Mouse (Mus musculus) urinary bladder, postnatal 10 days (tissue): ENCODE data around the gene Cbx3.

Source experiments
- DNase-seq: peaks from one replicate; pipeline ENCODE4 v3.0.0; 2022; ENCODE audit warnings: low spot score

Gene Cbx3

DNA sequence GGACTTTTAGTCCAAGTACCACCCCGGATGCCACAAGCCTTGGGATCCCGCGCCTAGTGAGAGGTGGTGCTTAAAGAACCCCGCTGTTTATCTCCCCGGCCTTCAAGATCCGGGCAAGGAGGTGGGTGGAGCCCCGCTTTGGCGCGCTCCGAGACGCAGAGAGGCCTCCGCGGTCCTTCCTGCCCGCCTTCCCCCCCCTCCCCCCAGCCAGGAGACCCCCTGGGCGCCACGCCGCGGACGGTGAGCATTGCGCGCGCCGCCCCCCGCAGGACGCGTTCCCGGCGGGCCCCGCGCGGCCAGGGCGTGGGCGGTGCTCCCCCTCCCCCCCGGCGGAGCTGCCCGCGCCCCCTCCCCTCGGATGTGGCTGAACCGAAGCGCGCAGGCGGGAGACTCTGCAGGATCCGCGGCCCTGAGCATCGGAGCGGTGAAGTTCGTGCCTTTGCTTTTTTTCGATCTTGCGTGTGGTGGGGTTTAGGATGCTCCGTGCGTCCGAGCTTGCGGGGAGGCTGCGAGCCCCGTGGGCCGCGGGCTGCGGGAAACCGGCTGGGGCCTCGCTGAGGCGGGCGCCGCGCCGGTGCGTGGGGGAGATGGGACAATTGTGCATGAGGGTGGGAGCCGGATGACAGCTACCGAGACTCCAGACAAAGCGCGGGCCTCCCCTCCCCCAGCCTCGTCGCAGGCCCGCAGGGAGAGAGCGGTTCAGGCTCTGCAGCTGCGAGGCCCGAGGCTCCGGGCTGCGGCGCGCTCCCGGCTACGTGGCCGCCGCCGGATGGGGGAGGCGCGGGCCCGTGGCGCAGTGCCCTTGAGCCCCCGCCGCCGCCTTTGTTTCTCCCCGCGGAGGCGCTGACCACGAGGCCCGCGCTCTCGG lies at the start of gene Cbx3:
Gene Cbx3, plus strand, starts transcription at position 50 of the 868 bp plus-strand sequence.
- DNase-seq: peak; percentile 35

DNA sequence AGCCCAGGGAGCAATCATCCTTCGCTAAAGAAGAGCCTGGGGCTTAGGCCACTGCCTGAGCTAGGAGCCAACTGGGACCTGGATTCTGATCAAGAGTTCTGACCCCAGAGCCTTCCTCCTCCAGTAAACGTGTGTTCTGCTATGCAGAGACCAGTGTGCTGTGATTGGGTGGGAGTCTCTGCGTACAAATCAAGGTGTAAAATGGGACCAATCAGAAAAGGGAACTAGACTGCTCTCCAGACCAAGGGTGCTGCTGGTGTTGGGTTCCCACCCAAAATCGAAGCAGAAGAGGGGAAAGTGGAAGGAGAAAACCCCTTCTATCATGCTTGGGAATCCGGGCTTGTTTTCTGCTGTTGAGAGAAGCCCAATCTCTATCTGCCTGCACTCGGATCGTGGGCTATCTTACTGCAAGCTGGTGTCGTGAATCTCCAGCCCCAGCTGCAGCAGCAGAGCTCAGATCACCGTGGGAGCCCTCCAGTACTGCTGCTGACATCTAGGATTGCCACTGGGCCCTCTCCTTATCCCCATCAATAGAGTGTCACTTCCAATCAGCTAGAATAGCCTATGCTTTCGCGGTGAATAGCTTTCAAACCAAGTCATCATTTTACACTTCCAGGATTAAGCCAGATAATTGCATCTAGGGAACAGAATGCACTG lies 46.6 kb upstream of the Cbx3 start:
- no peak for DNase-seq

DNA sequence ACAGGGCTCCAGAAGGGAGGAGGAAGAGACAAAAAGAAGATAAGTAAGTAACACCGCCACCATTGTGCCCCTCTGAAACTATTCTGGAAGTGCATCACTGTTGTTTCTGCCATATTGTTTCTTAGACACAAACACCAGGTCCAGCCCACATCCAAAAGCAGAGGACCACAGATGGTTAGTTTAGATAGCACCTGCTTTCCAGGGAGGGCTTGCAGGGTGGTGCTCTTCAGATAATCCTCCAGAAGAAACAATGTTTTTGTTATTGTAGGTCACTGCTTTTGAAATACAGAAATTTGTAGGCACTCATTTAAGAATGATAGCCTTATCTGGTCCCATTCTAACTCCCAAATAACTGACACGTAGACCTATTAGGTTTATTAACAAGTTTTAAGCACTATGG lies 45.6 kb upstream of the Cbx3 start:
- no peak for DNase-seq

DNA sequence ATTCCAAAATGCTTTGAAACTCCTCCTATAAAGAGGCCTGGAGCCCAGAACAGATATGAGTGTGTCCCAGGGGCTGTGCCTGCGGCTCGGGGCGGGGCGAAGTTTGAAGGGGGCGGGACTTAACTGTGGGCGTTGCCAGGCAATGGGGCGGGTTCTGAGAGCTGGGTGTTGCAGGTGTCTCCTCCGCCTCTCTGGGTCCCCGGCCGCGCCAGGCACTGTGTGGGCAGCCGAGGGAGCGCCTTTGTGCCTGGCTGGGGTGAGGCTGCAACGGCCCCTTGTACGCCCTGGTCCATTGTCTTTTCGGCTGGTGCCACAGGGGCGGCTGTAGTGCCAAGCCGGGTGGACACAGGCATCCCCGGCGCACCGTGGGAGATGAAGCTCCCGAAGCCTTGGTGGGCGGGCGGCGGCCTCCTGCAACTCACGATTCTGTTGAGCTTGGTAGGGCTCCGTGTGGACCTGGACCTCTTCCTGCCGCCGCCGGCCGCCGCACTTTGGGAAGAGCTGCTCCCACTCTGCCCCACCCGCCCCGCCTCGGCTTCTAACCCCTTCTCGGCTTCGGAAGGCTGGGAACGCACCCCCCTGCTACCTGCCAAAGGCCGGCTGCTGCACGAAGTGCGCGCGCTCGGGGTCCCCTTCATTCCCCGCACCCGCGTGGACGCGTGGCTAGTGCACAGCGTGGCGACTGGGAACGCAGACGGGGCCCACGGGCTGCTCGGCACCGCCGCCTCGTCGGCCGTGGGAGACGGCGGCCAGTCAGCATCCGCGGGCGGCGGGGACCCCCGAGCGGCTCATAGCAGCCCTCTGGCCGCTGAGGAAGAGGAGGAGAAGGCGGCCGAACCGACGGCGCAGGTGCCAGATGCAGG lies 37.4 kb upstream of the Cbx3 start, which contains the start of gene Nfe2l3:
Gene Nfe2l3, plus strand, starts transcription at position 136 of the 863 bp plus-strand sequence.
- DNase-seq: peak; percentile 21

DNA sequence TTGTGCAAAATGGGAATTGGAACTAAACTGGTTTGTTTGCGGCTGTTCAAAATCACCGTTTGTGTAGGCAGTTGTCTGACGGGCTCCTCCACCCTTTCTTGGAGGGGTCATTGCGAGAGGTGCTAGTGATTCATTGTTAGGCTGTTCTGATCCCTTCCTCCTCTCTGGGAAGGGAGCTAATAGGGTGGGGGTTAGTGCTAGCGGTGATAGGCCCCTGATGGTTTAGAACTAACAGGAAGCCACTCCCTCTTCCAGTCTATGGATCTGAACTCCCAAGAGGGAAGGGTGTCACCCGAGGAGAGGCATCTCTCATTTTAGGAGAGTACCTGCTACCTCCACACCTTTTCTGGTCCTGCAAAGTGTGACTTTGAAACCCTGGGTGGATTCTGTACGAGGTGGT lies 35.9 kb upstream of the Cbx3 start:
- DNase-seq: no peak

DNA sequence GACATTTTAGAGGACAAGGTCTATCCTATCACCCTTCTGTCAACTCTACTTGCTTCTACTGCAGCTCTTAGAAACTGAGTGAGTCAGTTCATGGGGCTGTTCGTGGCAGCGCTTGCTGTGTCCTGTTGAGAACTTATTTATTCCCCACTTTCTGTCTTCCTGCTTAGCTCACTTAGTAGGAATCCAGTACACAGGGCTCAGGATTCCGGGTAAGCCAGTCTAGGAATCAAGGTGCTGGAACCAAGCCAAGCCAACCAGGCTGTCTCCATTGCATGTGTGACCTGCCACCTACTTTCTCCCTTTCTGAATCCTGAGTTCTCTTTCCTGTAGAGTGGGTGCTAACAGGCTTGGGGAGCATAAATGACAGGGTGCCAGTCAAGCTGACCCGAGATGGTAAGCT lies 32.5 kb upstream of the Cbx3 start:
- DNase-seq: no peak

DNA sequence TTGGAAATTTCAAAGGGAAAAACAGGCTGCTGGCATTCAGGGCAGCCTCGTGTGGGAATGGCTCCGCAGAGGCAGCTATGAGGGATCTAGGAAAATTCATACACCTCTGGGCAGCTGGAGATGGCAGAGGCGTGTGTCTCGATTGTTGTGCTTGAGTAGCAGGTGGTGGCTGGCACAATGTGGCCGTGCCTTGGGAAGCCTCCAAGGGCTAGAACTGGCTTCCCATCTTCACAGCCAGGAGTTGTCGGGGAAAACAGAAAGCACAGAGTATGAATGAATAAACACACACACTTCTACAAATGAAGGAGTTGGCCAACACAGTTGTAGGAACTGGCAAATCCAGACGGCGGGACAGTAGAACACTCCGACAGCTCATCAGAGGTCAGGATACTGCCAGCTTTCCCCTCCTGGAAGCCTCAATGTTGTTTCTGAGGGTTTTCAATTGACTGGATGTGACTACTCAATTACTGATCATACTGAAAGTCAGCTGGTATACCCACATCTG lies 31.3 kb upstream of the Cbx3 start:
- no peak for DNase-seq

DNA sequence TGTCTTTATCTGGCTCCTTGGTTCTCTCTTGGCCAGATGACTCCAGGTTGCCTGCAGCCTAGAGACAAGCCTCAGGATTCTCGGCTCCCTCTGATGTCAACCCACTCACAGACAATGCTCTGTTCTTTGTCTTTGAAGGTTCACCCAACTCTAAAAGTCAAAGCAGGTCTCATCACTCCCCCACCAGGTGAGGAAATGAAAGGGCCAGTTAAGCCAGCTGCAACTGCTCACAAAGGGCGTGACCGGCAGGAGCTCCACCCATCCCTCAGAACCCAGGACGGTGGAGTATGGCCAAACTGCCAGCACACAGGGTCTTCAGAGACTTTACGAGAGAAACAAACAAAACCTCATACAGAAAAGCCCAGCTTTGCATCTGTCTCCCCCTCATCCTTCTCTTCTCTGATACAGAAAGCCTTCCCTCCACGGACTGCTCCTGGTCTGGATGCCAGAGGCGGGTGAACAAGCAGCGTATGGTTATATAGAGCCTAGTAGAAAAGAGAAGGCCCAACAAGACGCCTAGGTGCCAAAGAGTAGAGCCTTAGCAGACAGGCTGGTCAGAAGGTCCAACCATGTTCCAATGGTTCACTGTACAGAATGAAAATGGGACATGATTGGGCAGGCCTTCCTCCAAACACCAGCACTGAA lies 27.8 kb upstream of the Cbx3 start:
- DNase-seq: no peak

DNA sequence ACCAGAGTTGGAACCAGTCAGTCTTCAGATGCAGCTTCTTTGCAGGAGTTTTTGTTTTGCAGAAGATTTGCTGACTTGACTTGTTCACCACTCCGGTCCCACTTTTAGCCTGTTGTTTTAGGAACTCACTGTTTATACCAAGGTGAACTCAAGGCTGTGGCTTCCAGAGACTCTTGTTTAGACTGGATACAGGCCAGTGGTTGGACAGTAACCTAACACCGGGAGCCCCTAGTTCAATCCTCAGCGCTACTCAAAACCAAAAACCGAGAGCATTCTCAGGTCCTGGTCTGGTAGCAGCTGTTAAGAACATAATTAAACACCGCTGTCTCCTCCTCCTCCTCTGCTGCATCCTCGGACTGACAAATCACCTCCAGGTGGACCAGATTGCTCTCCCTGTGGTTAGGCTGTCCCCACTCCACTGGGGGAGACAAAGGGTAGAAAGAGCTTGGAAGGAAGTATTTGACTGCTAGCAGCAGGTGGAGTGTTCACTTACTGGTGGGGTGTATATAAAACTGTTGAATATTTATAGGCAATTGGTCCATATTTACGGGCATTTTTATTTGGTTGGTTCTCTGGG lies 17.1 kb upstream of the Cbx3 start:
- no peak for DNase-seq

DNA sequence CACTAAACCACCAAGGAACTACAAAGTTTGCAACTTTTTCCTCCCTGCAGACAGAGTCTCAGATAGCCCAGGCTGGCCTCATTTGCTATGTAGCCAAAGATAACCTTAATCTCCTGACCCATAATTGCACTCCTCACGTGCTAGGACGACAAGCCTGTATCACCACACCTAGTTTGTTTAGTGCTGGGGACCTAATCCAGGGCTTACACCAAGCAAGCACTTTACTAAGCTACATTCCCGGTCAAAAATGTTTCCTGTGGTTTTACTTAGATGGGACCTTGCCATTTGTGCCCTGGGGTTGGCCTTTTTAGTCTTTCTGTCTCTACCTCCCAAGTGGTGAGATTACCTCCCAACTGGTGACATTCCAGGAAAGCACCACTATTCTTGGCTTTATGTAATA lies 15.2 kb upstream of the Cbx3 start:
- DNase-seq: no peak

DNA sequence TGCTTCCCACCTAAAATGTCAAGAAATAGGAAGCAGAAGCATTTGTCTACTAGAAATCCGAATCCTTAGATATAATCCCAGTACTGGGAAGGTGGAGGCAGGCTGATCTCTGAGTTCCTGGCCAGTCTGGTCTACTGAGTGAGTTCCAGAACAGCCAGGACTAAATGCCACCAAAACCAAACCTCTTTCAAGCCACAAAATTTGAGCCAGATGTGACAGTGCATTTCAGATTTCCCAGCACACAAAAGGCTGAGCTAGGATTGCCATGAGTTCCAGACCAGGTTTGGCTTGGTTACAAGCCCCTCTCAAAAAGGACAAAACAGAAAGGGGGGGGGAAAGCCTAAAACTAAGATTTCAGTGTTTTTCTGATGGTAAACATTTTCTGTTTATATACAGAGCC lies 14.0 kb upstream of the Cbx3 start:
- DNase-seq: no peak

DNA sequence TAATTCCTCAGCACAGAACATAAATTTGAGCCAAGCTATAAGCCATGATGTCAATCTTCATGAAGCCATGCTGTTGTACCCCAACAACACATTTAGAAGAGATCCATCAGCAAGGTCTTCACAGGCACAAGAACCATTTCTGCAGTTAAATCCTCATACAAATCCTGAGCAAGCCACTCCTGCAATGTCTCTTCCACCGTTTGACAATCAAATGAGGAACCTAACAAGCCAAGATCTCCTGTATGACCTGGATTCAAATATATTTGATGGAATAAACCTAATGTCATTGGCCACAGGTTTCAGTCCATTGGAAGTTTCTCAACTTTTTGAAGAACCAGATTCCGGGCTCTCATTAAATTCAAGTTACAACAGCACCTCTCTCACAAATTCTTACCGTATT lies 12.9 kb upstream of the Cbx3 start:
- DNase-seq: no peak

DNA sequence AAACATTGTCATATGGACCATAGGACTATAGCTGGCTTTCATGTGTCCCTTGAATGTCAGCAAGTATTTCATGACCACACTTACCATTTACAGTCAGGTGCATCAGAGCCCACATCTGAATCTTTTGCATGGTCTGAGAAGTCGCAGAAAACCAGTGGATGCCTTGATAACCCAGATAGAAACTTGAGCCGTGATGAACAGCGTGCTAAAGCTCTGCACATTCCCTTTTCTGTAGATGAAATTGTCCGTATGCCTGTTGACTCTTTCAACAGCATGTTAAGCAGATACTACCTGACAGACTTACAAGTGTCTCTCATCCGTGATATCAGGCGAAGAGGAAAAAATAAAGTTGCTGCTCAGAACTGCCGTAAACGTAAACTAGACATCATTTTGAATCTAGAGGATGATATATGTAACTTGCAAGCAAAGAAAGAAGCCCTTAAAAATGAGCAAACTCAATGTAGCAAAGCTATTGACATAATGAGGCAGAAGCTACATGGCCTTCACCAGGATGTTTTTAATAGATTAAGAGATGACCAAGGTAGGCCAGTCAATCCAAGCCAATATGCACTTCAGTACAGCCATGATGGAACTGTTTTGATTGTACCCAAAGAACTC lies 12.3 kb upstream of the Cbx3 start:
- no peak for DNase-seq

DNA sequence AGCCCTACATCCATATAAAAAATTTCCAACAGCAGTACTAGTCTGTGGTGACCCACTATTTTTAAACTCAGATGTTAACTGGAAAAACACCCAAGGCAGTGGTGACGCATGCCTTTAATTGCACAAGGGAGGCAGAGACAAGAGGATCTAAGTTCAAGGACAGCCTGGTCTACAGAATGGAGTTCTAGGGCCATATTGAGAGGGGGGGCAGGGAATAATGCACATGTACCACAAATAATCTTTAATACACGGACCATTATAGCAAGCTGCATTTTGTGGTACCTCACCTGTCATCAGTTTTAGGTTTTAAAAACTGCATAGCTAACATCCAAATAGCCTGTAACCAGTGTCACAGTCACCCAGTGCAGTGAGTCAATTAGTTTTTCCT lies 11.2 kb upstream of the Cbx3 start:
- no peak for DNase-seq

DNA sequence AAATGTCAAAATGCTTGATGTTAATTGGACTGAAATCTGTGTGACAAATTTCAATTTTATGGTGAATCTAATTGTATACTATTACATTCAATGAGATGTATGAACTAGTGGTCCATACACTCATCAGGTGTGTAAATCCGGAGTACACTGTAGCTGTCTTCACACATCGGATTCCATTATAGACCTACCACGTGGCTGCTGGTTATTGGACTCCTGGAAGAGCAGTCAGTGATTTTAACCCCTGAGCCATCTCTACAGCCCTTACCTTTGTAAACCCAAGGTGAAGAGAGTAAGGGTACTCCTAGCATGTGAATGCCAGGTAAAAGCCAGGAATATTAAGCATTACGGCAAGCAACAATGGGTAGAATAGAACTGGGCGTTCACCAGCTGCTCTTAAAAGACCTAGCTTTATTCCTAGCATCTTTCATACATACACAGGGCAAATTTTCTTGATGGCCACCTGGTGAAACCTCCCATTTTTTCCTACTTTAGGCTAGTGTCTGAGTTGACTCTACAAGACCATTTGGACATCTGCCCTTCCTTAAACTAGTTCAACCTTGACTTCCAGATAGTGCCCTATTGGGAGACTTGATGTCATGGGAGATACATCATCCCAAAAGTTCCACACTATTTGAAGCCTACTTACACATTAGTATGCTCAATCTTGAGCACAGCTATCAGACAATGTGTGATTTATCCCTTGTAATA lies 10.7 kb upstream of the Cbx3 start:
- no peak for DNase-seq

DNA sequence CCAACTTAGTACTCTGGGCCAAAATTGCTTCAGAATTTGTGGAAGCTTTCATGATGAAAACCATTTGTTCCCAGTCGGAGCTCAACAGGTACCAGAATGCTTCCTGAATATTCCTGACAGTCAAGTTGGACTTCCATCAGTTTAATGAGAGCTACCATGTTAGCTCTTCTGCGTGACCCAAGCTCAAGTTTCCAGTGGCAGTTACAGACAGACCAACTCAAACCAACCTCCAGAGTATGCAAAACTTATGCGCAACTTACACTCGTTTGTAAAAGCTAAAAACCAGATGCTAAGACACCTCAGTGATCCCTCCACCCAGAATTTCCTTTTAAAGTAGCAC lies 10.2 kb upstream of the Cbx3 start:
- no peak for DNase-seq

DNA sequence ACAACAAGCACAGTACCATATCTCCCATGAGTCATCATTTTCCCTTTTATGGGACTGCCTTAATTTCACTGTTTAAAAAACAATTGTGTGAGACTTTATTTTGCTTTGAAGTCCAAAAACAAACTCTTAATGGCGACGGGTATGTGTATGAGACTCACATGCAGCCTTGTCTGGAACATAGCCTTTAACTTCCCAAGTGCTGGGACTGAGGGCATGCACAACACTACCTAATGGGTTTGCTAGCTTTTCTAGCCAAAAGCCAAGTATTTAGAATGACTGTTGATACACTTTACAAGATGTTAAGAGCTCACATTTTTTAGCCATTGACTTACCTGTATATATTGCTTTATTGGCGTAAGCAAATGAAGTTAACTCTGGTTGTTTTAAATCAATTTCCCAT lies 9.8 kb upstream of the Cbx3 start:
- no peak for DNase-seq

DNA sequence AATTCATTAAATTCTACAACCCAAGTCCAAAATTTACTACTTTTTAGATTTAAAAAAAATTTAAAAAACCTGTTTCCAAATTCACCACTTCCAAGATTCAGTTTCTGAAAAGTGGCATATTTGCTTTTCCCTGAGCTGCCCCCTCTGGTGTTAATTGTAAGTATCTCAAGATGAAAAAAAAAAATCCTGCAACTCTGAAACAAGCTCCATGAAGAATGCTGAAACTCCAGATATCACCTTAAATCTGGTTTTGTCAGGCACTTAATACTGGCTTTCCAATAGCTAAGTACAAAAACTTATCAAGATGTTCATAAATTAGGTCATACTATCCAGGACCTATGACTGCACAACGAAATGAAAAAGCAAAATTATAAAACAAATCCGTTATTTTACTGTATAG lies 2.5 kb upstream of the Cbx3 start:
- no peak for DNase-seq

DNA sequence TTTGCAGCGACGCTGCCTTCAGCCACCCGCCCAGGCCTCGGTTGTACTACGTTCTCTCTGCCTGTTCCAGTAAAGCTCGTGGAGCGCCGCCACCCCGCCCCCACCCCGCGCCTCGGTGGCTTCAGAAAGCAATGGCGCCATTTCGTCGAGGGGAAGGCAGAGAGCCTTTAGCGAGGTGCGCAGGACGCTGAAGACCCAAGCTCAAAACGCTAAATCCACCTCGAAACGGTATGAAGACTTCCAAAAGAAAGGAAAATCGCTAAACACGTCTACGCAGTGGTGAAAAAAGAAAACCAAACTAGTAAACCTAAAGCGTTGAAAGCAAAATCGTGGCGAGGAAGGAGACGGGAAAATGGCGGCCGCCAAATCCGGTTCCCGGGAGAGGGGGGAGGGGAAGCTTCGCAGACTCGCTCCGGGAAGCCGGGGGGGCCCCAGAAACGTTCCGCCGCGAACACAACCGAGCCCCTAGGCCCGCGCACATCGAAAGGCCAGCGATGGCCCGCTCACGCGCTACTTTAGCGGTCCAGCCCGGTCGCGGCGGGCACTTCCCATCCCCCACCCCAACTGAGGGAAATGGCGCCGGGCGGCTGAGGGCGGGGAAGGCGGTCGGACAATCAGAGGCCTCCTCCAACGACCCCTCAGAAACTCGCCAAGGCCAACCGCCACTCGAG lies 1.1 kb upstream of the Cbx3 start:
- DNase-seq: peak; percentile 33

DNA sequence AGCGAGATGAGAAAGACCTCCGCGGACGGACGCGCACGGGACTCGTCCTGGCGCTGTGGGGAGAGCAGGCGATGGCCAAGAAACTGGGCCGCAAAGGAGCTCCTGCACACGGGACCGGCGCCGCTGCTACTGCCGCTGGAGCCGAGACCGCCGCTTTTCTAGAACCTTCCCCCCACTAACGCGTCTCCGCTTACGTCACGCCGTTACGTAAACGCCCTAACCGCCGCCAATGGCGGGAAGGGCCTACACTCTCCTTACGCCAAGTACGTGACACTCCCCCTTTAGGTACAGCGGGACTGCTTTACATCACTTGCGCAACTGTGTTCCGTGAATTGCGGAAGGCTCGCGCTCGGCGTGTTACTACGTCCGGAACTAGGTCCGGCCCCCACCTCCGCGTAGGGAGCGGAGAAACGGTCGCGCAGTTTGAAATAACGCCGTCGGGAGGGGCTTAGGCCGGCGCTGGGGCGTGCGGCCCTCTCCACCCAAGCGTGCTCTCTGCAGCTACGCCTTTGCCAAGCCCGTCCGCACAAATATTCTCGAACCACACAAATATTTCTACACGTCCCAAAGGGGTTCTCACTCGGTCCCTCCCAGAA lies 347 bp upstream of the Cbx3 start, which contains the start of gene Hnrnpa2b1:
Gene Hnrnpa2b1, minus strand, starts transcription at position 180 of the 596 bp plus-strand sequence.
- peak; percentile 95 for DNase-seq
